Mouse (Mus musculus): Measurements from ENCODE around the gene Kif3b.

DNA sequence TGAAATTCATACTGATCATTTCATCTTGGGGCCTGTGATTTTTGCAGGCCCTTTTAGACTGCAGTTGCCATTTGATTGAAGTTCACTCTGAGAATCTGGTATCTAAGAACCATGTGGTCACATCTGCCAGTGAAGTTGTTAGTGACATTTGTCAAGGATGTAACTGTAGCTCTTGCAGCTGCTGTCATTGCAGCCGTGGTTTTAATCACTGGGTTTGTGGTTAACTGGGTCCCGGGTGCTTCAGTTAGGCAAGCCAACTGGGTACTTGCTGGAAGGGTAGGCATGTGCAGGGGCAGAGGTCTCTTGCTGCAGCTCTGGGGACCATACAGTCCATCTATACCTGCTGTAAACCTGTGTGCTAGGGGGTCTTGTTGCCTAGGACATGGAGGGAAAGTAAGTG lies 44.9 kb downstream of the Kif3b start:
- TF ChIP-seq CTCF (IDR thresholded peaks at IDR 0.05; ENCODE audit: low read depth) (no peak), EP300 (IDR thresholded peaks at IDR 0.05; ENCODE audit: low read depth) (no peak)
